Mouse (Mus musculus) hindbrain, postnatal 0 days (tissue): ENCODE results near the gene Zswim3. TPM values are rescaled to one million over a fixed set of nuclear protein-coding genes. Genes with fewer than 3 reads are reported as not detected.
A peak's percentile ranks its signal among the peaks of the same experiment; 100 is the strongest.

Experiments used
- ATAC-seq: fragments of 200-750 bp; cut with Nextera tagmentation; 2 replicates; pipeline ENCODE4 v1.8.0; 2017; ENCODE audit warnings: mild to moderate bottlenecking, moderate TSS enrichment, moderate library complexity
- DNase-seq: peaks from one replicate; pipeline ENCODE4 v3.0.0-alpha.2; 2015; ENCODE audit warnings: low spot score
- H3K27ac ChIP-seq: fragments of 300-500 bp; sonication (generic); 2 replicates; pipeline ENCODE4 v1.5.1; 2014; ENCODE audit warnings: mild to moderate bottlenecking
- H3K27me3 ChIP-seq: fragments of 300-500 bp; sonication (generic); 2 replicates; pipeline ENCODE4 v1.6.1; 2014; ENCODE audit warnings: low read length, mixed read lengths; ENCODE audit not compliant: insufficient read depth
- H3K36me3 ChIP-seq: fragments of 300-500 bp; sonication (generic); 2 replicates; pipeline ENCODE4 v1.6.1; 2014; ENCODE audit warnings: low read length, mixed read lengths; ENCODE audit not compliant: insufficient read depth
- H3K4me1 ChIP-seq: fragments of 300-500 bp; sonication (generic); 2 replicates; pipeline ENCODE4 v1.6.1; 2014; ENCODE audit warnings: antibody characterized with exemption, low read length, mixed read lengths; ENCODE audit not compliant: insufficient read depth
- H3K4me2 ChIP-seq: fragments of 300-500 bp; sonication (generic); 2 replicates; pipeline ENCODE4 v1.6.1; 2014; ENCODE audit warnings: low read depth, mild to moderate bottlenecking, low read length, moderate library complexity, mixed read lengths
- H3K4me3 ChIP-seq: fragments of 300-500 bp; sonication (generic); 2 replicates; pipeline ENCODE4 v1.5.1; 2014; ENCODE audit warnings: low read length
- H3K9ac ChIP-seq: fragments of 300-500 bp; sonication (generic); replicated peaks from 2 replicates; pipeline ENCODE4 v1.6.1; 2014; ENCODE audit warnings: mild to moderate bottlenecking, low read length, moderate library complexity, mixed read lengths
- H3K9me3 ChIP-seq: fragments of 300-500 bp; sonication (generic); 2 replicates; pipeline ENCODE4 v1.6.1; 2016; ENCODE audit warnings: low read length, mixed read lengths
- CTCF ChIP-seq: IDR thresholded peaks from 2 replicates; pipeline ENCODE4 v1.5.1; 2016; ENCODE audit warnings: antibody characterized with exemption, control low read depth, low read depth
- WGBS: fragments of 180-500 bp; shearing (Covaris S2); extraction: QIAGEN DNeasy Blood & Tissue Kit; methylation state at CpG from one replicate; pipeline ENCODE4 v1.1.7; 2014; 5-methylcytosine and 5-hydroxymethylcytosine counted together
- polyA plus RNA-seq: library from polyadenylated mRNA; unstranded; fragments of >200 nt; fragmentation: Nextera tagmentation; extraction: Ambion mirVana; gene quantifications from 2 replicates; pipeline ENCODE4 v1.2.1, GENCODE M21; 2015
- total RNA-seq: library from RNA; depleted of rRNA; stranded (reverse); fragments of >200 nt; gene quantifications from 2 replicates; pipeline ENCODE4 v1.2.3, GENCODE M21; 2014

The Zswim3 gene
- total and polyA plus RNA-seq, 2 experiments from 2014 or later: 5.2 to 8.3 TPM

DNA sequence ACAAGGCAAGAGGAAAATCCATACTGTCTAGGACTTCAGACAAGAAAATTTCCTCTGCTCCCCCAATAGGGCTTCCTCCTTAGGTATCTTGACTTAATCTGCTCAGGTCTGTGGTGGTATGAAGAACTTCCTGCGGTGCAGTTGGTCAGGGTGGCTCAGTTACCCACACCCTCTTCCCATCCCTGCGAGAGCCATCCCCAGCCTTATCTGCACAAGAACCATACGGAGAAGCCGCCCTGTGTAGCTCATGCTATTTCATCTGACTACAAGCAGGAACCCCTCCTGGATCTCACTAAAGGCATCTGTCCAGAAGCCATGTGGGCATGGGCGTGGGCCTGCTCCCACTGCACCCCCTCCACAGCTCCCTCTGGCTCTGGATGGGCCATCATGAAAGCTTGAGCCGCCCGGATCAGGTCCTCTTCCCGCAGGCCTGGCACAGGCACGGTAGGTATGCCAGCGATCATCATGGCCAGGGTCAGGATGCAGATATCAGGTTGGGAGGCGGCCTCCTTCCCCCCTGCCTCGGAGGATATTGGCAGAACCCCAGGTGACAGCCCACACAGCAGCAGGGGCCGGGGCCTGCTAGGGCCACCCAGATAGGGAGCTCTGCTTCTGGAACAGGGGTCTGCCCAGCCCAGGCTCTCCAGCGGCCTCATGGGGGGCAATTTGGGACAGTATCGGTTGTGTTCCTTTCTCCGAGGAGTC, 22.4 kb downstream of the Zswim3 start:
- Histone ChIP-seq H3K9ac (no peak overlapping the region), H3K4me3 (no peak overlapping the region), H3K9me3 (no peaks in the 10 kb centered on the region), H3K36me3 (peaks cover 18% of the 10 kb centered on the region; the same call in 1 of the 2 replicates), H3K27me3 (no peaks in the 10 kb centered on the region), H3K4me2 (no peak overlapping the region), H3K27ac (no peak overlapping the region), H3K4me1 (no peaks in the 10 kb centered on the region)
- no peak for TF ChIP-seq CTCF
- ATAC-seq: no peak
- DNase-seq: no peak
- 83% methylated on average over 16 of the region's 16 CpGs for WGBS

DNA sequence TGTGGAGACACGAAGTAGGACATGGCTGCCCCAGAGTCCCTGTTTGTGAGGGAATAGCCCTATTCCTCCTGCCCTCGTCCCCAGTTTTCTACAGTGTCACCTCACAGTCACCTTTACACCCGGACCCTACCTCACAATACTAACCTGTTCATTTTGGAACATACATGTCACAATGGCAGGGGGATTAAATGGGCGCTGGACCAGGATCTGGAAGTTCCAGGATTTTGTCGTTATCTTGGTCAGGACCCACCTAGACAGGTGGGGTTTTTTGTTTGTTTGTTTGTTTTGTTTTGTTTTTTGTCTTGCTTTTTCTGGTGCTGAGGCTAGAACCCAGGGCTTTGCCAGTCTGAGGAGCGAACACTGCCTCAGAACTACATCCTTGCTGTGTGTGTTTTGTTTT, 23.5 kb downstream of the Zswim3 start, which contains the start of gene Spata25:
Gene Spata25, minus strand, starts transcription at position 101 of the 400 bp plus-strand sequence.
- Histone ChIP-seq H3K27ac (no peak within 1 kb of the TSS), H3K9ac (no peak within 1 kb of the TSS), H3K27me3 (no peaks in the 10 kb centered on the region), H3K4me1 (peaks cover 3% of the 10 kb centered on the region; the same call in 1 of the 2 replicates), H3K4me2 (no peak within 1 kb of the TSS), H3K36me3 (peaks cover 18% of the 10 kb centered on the region; the same call in 1 of the 2 replicates), H3K9me3 (no peaks in the 10 kb centered on the region), H3K4me3 (no peak within 1 kb of the TSS)
- TF ChIP-seq CTCF: no peak
- no peak for ATAC-seq
- 86% methylated on average over 6 of the region's 6 CpGs for WGBS
- DNase-seq: no peak

DNA sequence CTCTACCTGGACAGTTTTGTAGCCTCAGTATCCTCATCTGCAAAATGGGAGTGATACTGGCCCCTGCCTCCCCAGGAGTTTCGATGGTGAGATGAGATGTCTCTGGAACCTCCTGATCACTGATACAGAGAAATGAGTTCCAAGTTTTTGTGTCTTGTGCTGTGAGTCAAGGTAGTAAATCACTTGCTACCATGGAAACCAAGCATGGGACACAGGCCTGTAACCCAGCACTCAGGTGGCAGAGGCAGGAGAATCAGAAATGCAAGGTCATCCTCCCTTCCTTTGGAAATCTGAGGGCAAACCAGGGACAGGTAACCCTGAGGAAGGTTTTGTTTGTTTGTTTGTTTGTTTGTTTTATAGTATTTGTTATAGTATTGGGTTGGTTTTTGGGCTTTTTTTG, 24.2 kb downstream of the Zswim3 start:
- Histone ChIP-seq H3K9ac (no peak overlapping the region), H3K4me3 (no peak overlapping the region), H3K4me1 (peaks cover 4% of the 10 kb centered on the region; the same call in 1 of the 2 replicates), H3K4me2 (no peak overlapping the region), H3K27me3 (no peaks in the 10 kb centered on the region), H3K27ac (no peak overlapping the region), H3K9me3 (no peaks in the 10 kb centered on the region), H3K36me3 (peaks cover 18% of the 10 kb centered on the region; the same call in 1 of the 2 replicates)
- no peak for DNase-seq
- TF ChIP-seq CTCF: no peak
- ATAC-seq: no peak
- 94% methylated on average over 1 of the region's 1 CpGs for WGBS

DNA sequence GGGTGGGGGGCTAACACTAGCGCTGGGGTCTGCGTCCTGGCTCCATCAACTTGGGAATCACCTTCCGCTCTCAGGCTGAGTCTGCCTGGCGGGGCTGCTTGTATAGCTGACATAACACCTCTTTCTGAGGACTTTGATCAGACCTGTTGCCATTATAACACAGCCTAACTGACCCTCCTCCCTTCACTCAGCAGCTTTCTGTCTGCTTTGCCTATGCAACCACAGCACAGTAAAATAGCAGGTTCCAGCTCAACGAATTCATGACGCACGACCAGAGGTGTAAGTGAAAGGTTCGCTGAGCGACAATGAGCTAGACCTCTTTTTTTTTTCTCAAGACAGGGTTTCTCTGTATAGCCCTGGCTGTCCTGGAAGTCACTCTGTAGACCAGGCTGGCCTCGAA, 26.1 kb downstream of the Zswim3 start:
- no peak overlapping the region for H3K9ac ChIP-seq
- H3K9me3 ChIP-seq: no peaks in the 10 kb centered on the region
- no peak overlapping the region for H3K4me3 ChIP-seq
- H3K4me2 ChIP-seq: no peak overlapping the region
- TF ChIP-seq CTCF: no peak
- H3K27ac ChIP-seq: no peak overlapping the region
- H3K27me3 ChIP-seq: no peaks in the 10 kb centered on the region
- 90% methylated on average over 10 of the region's 10 CpGs for WGBS
- DNase-seq: no peak
- no peak for ATAC-seq
- peaks cover 14% of the 10 kb centered on the region; the same call in 1 of the 2 replicates for H3K4me1 ChIP-seq
- peaks cover 6% of the 10 kb centered on the region; the same call in 1 of the 2 replicates for H3K36me3 ChIP-seq

DNA sequence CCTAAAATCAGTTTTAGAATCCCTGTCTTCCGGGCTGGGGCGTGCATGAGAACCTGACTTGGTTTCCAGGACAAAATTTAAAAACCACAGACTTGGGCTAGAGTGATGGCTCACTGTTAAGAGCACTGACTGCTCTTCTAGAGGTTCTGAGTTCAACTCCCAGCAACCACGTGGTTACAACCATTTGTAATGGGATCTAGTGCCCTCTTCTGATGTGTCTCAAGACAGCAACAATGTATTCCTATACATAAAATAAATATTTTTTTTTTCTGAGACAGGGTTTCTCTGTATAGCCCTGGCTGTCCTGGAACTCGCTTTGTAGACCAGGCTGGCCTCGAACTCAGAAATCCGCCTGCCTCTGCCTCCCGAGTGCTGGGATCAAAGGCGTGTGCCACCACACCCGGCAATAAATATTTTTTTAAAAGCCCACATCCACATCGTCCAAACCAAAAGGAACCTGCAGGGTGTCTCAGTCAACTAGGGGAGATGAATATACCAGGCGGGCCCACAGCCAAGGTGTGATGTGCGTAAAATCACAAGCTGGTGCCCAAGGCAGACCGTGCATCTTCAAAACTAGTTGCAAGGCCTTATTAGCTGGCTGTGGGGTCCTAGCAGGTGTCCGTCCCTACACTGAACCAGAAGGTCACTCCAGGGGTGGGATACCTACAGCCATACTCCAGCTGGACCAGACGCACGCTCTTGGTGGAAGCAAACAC, 27.3 kb downstream of the Zswim3 start:
- Histone ChIP-seq H3K4me2 (peak overlapping the region; percentile 86), H3K4me3 (peak overlapping the region; percentile 56), H3K9me3 (no peaks in the 10 kb centered on the region), H3K9ac (peak overlapping the region; percentile 56), H3K27me3 (no peaks in the 10 kb centered on the region), H3K27ac (peak overlapping the region; percentile 79), H3K4me1 (peaks cover 14% of the 10 kb centered on the region; the same call in 1 of the 2 replicates), H3K36me3 (peaks cover 5% of the 10 kb centered on the region; the same call in 1 of the 2 replicates)
- no peak for TF ChIP-seq CTCF
- ATAC-seq: no peak
- 50% methylated on average over 16 of the region's 16 CpGs for WGBS
- no peak for DNase-seq

DNA sequence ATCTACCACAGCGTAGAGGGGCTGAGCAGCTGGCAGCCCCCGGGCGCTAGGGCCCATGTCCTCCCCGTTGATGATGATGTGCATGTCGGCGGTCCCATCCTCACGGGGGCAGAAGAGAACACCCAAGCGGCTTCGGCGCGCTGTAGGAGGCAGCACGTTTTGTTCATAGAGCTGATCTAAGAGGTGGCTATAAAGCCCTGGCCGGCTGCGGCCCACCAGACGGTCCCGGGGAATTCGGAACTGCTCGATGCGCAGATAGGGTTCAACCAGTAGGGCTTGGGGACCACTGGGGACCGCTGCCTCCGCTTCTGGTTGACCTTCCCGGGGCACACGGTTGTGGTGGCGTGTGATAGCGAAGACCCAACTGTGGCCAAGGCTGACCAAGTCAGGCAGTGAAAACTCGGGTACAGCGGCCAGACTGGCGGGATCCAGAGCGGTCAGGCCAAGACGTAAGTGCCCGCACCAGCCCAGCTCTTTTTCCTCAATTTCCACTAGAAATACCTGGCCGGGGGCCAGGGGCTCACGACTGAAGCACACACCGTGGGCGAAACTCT, 27.9 kb downstream of the Zswim3 start, which contains the start of gene Ctsa:
Gene Ctsa, plus strand, starts transcription at position 126 of the 554 bp plus-strand sequence.
- ATAC-seq (peak; percentile 73), DNase-seq (peak; percentile 79)
- H3K27ac ChIP-seq: peak within 1 kb of the TSS; percentile 79
- peak within 1 kb of the TSS; percentile 86 for H3K4me2 ChIP-seq
- under 1% methylated on average over 35 of the region's 35 CpGs for WGBS
- H3K4me3 ChIP-seq: peak within 1 kb of the TSS; percentile 56
- peak within 1 kb of the TSS; percentile 56 for H3K9ac ChIP-seq
- TF ChIP-seq CTCF: peak; percentile 54
- H3K4me1 ChIP-seq: peaks cover 14% of the 10 kb centered on the region; the same call in 1 of the 2 replicates
- H3K9me3 ChIP-seq: no peaks in the 10 kb centered on the region
- no peaks in the 10 kb centered on the region for H3K27me3 ChIP-seq
- H3K36me3 ChIP-seq: peaks cover 6% of the 10 kb centered on the region; the same call in 1 of the 2 replicates
